Mouse (Mus musculus): Measurements from ENCODE around the gene Csnk1e. TPM values are rescaled to one million over a fixed set of nuclear protein-coding genes. Genes with fewer than 3 reads are reported as not detected.

The Csnk1e gene
- polyA plus RNA-seq, 1 experiment = 6.7 TPM

DNA sequence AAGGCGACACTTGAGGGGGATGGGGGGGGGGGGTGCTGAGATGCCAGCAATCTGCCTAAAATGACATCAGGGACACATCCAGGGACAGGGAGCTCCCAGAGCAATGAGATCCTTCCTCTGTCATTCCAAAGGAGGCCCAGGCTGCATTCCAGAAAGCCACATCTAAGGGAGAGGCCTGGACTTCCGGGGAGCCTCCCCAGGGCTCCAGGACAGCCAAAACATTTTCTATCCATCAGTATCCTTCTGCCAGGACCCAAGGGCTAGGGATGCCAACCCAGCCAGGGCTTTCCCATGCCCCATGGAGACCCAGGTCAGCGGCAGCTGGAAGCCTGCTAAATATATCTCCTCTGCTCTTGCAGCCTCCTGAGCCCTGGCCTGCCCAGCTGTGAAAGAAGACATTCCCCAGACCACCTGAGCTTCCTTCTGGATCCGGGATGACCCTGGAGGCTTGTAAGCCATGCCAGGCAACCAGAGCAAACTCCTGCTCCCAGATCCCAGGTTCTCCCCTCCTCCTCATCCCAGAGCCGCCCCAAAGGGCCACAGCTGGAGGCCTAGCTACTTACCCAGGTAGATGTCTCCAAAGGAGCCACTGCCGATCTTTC, 17.1 kb downstream of the Csnk1e start:
- Histone ChIP-seq H3K27me3 (ENCODE audit: control insufficient read depth, insufficient read depth, low read length) (no peaks in the 10 kb centered on the region), H3K4me1 (ENCODE audit: control insufficient read depth, insufficient read depth, low read length) (peaks cover 8% of the 10 kb centered on the region), H3K4me3 (ENCODE audit: control insufficient read depth, low read depth, low read length) (no peak overlapping the region), H3K36me3 (ENCODE audit: control insufficient read depth, insufficient read depth, low read length) (no peaks in the 10 kb centered on the region), H3K27ac (ENCODE audit: control insufficient read depth, insufficient read depth, low read depth, low read length) (no peak overlapping the region)
- TF ChIP-seq POLR2A (IDR thresholded peaks at IDR 0.05; ENCODE audit: control insufficient read depth, low read depth, low read length) = no peak
- no peak for TF ChIP-seq CTCF (IDR thresholded peaks at IDR 0.05; ENCODE audit: control insufficient read depth, insufficient read depth, insufficient replicate concordance, low read depth, low read length)

DNA sequence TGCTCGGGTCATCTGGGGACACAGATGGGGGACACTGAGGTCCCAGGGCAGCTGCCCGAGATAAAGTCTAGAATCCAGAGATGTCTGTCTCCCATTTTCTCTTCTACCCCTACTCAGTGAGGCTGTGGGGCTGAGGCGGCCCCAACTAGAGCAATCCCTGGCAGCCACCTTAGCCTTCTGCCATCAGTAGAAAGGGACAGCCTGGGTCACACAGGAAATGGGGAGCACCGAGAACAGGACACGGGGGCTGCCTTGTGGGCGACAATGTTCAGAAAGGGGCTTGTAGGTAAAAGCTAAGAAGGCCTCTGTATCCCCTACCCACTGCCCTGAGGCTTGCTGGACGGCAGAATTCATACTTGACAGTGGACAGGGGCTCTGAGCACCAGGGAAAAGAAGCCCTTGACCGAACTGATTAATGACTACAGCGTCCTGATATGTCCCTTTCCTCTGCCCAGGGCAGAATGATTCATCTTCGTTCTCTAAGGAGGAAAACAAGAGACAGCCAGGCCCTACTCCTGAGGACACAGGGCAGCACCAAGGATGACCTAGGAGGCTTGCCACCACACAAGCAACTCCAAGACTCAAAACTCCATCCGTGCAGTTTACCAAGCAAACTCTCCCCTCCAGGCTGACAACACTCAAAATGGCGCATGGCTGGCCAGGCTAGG, 17.7 kb downstream of the Csnk1e start:
- Histone ChIP-seq H3K27me3 (ENCODE audit: control insufficient read depth, insufficient read depth, low read length) (no peaks in the 10 kb centered on the region), H3K27ac (ENCODE audit: control insufficient read depth, insufficient read depth, low read depth, low read length) (no peak overlapping the region), H3K4me1 (ENCODE audit: control insufficient read depth, insufficient read depth, low read length) (peaks cover 8% of the 10 kb centered on the region), H3K4me3 (ENCODE audit: control insufficient read depth, low read depth, low read length) (no peak overlapping the region), H3K36me3 (ENCODE audit: control insufficient read depth, insufficient read depth, low read length) (no peaks in the 10 kb centered on the region)
- TF ChIP-seq CTCF (IDR thresholded peaks at IDR 0.05; ENCODE audit: control insufficient read depth, insufficient read depth, insufficient replicate concordance, low read depth, low read length) = no peak
- no peak for TF ChIP-seq POLR2A (IDR thresholded peaks at IDR 0.05; ENCODE audit: control insufficient read depth, low read depth, low read length)

DNA sequence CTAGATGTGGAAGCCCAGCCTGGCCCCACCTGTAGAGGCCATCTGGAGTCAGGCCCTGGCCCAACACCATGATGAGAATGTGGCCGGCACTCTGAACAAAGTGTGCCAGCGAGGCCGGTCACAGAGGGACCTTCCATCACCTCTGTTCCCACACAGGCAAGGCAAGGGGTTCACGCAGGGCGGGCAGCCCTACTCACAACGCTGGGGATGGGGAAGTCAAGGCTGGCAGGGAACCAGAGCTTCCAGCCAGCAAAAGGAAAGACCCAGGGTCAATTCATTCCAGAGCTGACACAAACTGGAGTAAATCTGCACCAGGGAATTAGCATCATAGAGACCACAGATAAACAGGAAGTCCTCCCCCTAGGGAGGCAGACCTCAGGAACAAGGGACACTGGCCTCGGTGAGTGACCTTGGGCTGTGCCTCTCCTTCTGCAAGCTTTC, 18.9 kb downstream of the Csnk1e start:
- Histone ChIP-seq H3K27me3 (ENCODE audit: control insufficient read depth, insufficient read depth, low read length) (no peaks in the 10 kb centered on the region), H3K4me3 (ENCODE audit: control insufficient read depth, low read depth, low read length) (no peak overlapping the region), H3K27ac (ENCODE audit: control insufficient read depth, insufficient read depth, low read depth, low read length) (no peak overlapping the region), H3K36me3 (ENCODE audit: control insufficient read depth, insufficient read depth, low read length) (no peaks in the 10 kb centered on the region), H3K4me1 (ENCODE audit: control insufficient read depth, insufficient read depth, low read length) (peaks cover 4% of the 10 kb centered on the region; the same call in 1 of the 2 replicates)
- TF ChIP-seq POLR2A (IDR thresholded peaks at IDR 0.05; ENCODE audit: control insufficient read depth, low read depth, low read length) (no peak), CTCF (IDR thresholded peaks at IDR 0.05; ENCODE audit: control insufficient read depth, insufficient read depth, insufficient replicate concordance, low read depth, low read length) (no peak)

DNA sequence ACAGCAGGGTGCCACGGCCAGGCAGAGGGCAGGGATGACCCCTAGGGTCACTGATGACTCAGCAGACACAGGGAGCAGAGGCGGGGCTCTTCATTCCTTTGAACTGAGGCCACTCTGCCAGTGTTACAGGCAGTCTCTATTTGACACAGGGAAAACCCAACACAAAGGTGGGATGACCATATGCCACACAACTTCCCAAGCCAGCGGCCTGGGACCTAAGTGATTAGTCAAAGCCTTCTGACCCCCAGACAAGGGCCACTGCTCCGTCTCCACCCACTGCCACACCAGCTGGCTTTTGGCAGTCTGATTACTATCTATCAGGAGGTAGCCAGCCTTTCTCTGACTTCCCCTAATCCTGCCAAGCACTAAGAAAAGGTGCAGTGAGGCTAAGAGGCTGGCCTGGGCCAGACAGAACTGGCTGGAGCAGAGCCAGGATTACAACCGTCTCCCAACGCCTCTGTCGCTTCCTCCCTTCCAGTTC, 20.1 kb downstream of the Csnk1e start:
- H3K36me3 ChIP-seq (ENCODE audit: control insufficient read depth, insufficient read depth, low read length) = no peaks in the 10 kb centered on the region
- H3K27ac ChIP-seq (ENCODE audit: control insufficient read depth, insufficient read depth, low read depth, low read length) = no peak overlapping the region
- no peaks in the 10 kb centered on the region for H3K27me3 ChIP-seq (ENCODE audit: control insufficient read depth, insufficient read depth, low read length)
- TF ChIP-seq CTCF (IDR thresholded peaks at IDR 0.05; ENCODE audit: control insufficient read depth, insufficient read depth, insufficient replicate concordance, low read depth, low read length) = no peak
- no peak for TF ChIP-seq POLR2A (IDR thresholded peaks at IDR 0.05; ENCODE audit: control insufficient read depth, low read depth, low read length)
- H3K4me1 ChIP-seq (ENCODE audit: control insufficient read depth, insufficient read depth, low read length) = no peaks in the 10 kb centered on the region; the same call in 1 of the 2 replicates
- no peak overlapping the region for H3K4me3 ChIP-seq (ENCODE audit: control insufficient read depth, low read depth, low read length)

DNA sequence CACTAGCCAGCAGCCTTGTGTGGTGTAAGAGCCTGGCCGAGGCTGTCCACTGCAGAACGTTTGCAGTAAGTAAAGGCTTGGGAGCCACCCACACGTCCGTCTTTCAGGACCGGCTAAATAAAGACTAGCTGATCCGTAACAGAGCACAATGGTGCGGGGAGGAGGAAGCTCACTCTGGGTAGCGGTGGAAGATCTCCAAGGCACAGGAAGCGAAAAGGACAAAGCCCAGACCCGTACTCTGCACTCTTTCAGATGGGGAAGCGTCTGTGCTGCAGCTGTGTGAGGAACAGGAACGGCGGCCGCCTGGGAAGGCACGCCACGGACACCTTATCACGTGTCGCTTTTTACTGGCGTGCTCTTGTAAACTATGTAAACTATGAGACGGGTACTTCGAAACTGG, 22.5 kb downstream of the Csnk1e start:
- no peak overlapping the region for H3K4me3 ChIP-seq (ENCODE audit: control insufficient read depth, low read depth, low read length)
- no peaks in the 10 kb centered on the region for H3K36me3 ChIP-seq (ENCODE audit: control insufficient read depth, insufficient read depth, low read length)
- no peak overlapping the region for H3K27ac ChIP-seq (ENCODE audit: control insufficient read depth, insufficient read depth, low read depth, low read length)
- H3K27me3 ChIP-seq (ENCODE audit: control insufficient read depth, insufficient read depth, low read length) = no peaks in the 10 kb centered on the region
- TF ChIP-seq POLR2A (IDR thresholded peaks at IDR 0.05; ENCODE audit: control insufficient read depth, low read depth, low read length) (no peak), CTCF (IDR thresholded peaks at IDR 0.05; ENCODE audit: control insufficient read depth, insufficient read depth, insufficient replicate concordance, low read depth, low read length) (no peak)
- no peaks in the 10 kb centered on the region; the same call in 1 of the 2 replicates for H3K4me1 ChIP-seq (ENCODE audit: control insufficient read depth, insufficient read depth, low read length)

DNA sequence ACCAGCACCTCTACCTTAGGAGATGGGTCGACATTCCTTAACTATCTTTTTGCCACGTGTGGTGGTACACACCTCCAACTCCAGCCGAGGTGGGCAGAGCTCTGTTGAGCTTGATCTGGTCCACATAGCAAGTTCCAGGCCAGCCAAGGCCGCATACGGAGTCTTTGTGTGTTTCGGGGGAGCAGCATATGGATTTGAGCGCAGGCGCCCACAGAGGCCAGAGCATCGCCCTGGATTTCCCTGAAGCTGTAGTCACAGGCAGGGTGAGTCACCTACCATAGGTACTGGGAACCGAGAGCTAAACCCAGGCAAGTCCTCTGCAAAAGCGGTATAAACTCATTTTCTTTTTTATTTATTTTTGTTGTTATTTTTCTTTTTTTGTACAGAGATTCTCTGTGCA, 23.0 kb downstream of the Csnk1e start:
- Histone ChIP-seq H3K4me3 (ENCODE audit: control insufficient read depth, low read depth, low read length) (no peak overlapping the region), H3K27me3 (ENCODE audit: control insufficient read depth, insufficient read depth, low read length) (no peaks in the 10 kb centered on the region), H3K36me3 (ENCODE audit: control insufficient read depth, insufficient read depth, low read length) (no peaks in the 10 kb centered on the region), H3K27ac (ENCODE audit: control insufficient read depth, insufficient read depth, low read depth, low read length) (no peak overlapping the region), H3K4me1 (ENCODE audit: control insufficient read depth, insufficient read depth, low read length) (no peaks in the 10 kb centered on the region; the same call in 1 of the 2 replicates)
- no peak for TF ChIP-seq CTCF (IDR thresholded peaks at IDR 0.05; ENCODE audit: control insufficient read depth, insufficient read depth, insufficient replicate concordance, low read depth, low read length)
- TF ChIP-seq POLR2A (IDR thresholded peaks at IDR 0.05; ENCODE audit: control insufficient read depth, low read depth, low read length) = no peak

DNA sequence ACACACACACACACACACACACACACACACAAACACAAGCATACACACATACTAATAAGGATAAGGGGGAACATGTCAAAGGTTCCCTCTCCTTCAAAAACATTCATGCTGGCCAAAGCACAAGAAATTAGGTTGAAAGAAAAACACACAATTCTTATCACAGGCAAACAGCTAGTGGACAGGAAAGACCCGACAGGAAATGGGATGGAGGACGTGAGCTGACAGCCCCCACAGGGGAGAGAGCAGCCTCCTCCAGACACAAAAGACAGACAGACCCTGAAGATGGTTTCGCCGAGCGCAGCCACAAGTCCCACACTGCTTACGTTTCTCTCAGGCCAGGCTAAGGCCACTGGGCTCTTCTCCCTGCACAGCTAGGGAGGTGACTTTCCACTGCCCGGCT, 23.4 kb downstream of the Csnk1e start:
- Histone ChIP-seq H3K27ac (ENCODE audit: control insufficient read depth, insufficient read depth, low read depth, low read length) (no peak overlapping the region), H3K36me3 (ENCODE audit: control insufficient read depth, insufficient read depth, low read length) (no peaks in the 10 kb centered on the region)
- TF ChIP-seq CTCF (IDR thresholded peaks at IDR 0.05; ENCODE audit: control insufficient read depth, insufficient read depth, insufficient replicate concordance, low read depth, low read length) (no peak), POLR2A (IDR thresholded peaks at IDR 0.05; ENCODE audit: control insufficient read depth, low read depth, low read length) (no peak)

More for the DNA sequence above, 23.4 kb downstream of the Csnk1e start:
- Histone ChIP-seq H3K27me3 (ENCODE audit: control insufficient read depth, insufficient read depth, low read length) (no peaks in the 10 kb centered on the region), H3K4me1 (ENCODE audit: control insufficient read depth, insufficient read depth, low read length) (no peaks in the 10 kb centered on the region; the same call in 1 of the 2 replicates), H3K4me3 (ENCODE audit: control insufficient read depth, low read depth, low read length) (no peak overlapping the region)

All from testis, adult 2 months (tissue).